Mouse (Mus musculus) bone marrow macrophage, adult 2 months (primary cell): ENCODE results near the gene Gm20388. TPM values are rescaled to one million over a fixed set of nuclear protein-coding genes. Genes with fewer than 3 reads are reported as not detected.
A peak's percentile ranks its signal among the peaks of the same experiment; 100 is the strongest.

Experiments
- H3K27ac ChIP-seq: 2 replicates; pipeline ENCODE4 v1.5.1; 2012; ENCODE audit warnings: low read depth, low read length; ENCODE audit not compliant: insufficient read depth
- H3K4me1 ChIP-seq: 2 replicates; pipeline ENCODE4 v1.6.1; 2012; ENCODE audit warnings: low read length; ENCODE audit not compliant: control insufficient read depth, insufficient read depth
- H3K4me3 ChIP-seq: 2 replicates; pipeline ENCODE4 v1.5.1; 2012; ENCODE audit warnings: mild to moderate bottlenecking, low read length, moderate library complexity; ENCODE audit not compliant: insufficient read depth
- CTCF ChIP-seq: IDR thresholded peaks from 2 replicates; pipeline ENCODE4 v1.5.1; 2012; ENCODE audit warnings: low read depth, mild to moderate bottlenecking, low read length, moderate library complexity
- POLR2A ChIP-seq: IDR thresholded peaks from 2 replicates; pipeline ENCODE4 v1.6.1; 2012; ENCODE audit warnings: mild to moderate bottlenecking, low read depth, low read length, borderline replicate concordance
- polyA plus RNA-seq: library from polyadenylated mRNA; stranded (reverse); fragments of >200 nt; gene quantifications from 2 replicates; pipeline ENCODE4 v1.2.4, GENCODE M21; 2012; ENCODE audit not compliant: missing spikeins, insufficient read depth, insufficient read length

The Gm20388 gene
- polyA plus RNA-seq, 1 experiment, result 32.7 TPM

GRCm38 (mm10) chr8:120492193-120492880 lies 581.7 kb downstream of the Gm20388 start:
- Histone ChIP-seq H3K27ac (no peak overlapping the region), H3K4me1 (peaks cover 26% of the 10 kb centered on the region), H3K4me3 (no peak overlapping the region)
- TF ChIP-seq POLR2A, result no peak
- TF ChIP-seq CTCF, result no peak

- Histone ChIP-seq H3K4me3 (no peak overlapping the region), H3K27ac (no peak overlapping the region), H3K4me1 (peaks cover 26% of the 10 kb centered on the region)
- TF ChIP-seq CTCF, result no peak
- no peak for TF ChIP-seq POLR2A
Measured at GRCm38 (mm10) chr8:120492881-120493220, 582.2 kb downstream of the Gm20388 start.

- no peak for TF ChIP-seq POLR2A
- no peak for TF ChIP-seq CTCF
- H3K4me3 ChIP-seq, result no peak overlapping the region
- no peak overlapping the region for H3K27ac ChIP-seq
- peaks cover 33% of the 10 kb centered on the region for H3K4me1 ChIP-seq
Measured at GRCm38 (mm10) chr8:120493508-120494464, 583.1 kb downstream of the Gm20388 start.

- TF ChIP-seq POLR2A (no peak), CTCF (no peak)
Measured at GRCm38 (mm10) chr8:120494903-120495302, 584.3 kb downstream of the Gm20388 start.

GRCm38 (mm10) chr8:120495461-120495860 lies 584.8 kb downstream of the Gm20388 start:
- Histone ChIP-seq H3K4me3 (no peak overlapping the region), H3K4me1 (peaks cover 37% of the 10 kb centered on the region), H3K27ac (no peak overlapping the region)
- no peak for TF ChIP-seq CTCF
- TF ChIP-seq POLR2A, result no peak

More at GRCm38 (mm10) chr8:120494903-120495302, 584.3 kb downstream of the Gm20388 start:
- Histone ChIP-seq H3K4me1 (peaks cover 38% of the 10 kb centered on the region), H3K27ac (peak overlapping the region; percentile 52), H3K4me3 (peak overlapping the region; percentile 9)

GRCm38 (mm10) chr8:120496478-120496877 lies 585.8 kb downstream of the Gm20388 start:
- no peak overlapping the region for H3K27ac ChIP-seq
- TF ChIP-seq CTCF, result no peak
- no peak for TF ChIP-seq POLR2A
- no peak overlapping the region for H3K4me3 ChIP-seq
- H3K4me1 ChIP-seq, result peaks cover 34% of the 10 kb centered on the region

- Histone ChIP-seq H3K27ac (no peak overlapping the region), H3K4me3 (no peak overlapping the region), H3K4me1 (peaks cover 42% of the 10 kb centered on the region)
- no peak for TF ChIP-seq CTCF
- no peak for TF ChIP-seq POLR2A
Measured at GRCm38 (mm10) chr8:120497503-120497946, 586.9 kb downstream of the Gm20388 start.

- peaks cover 40% of the 10 kb centered on the region for H3K4me1 ChIP-seq
- no peak overlapping the region for H3K4me3 ChIP-seq
- no peak for TF ChIP-seq CTCF
- TF ChIP-seq POLR2A, result no peak
- no peak overlapping the region for H3K27ac ChIP-seq
Measured at GRCm38 (mm10) chr8:120498349-120498831, 587.7 kb downstream of the Gm20388 start.

- Histone ChIP-seq H3K4me3 (no peak overlapping the region), H3K4me1 (peaks cover 38% of the 10 kb centered on the region), H3K27ac (no peak overlapping the region)
- no peak for TF ChIP-seq POLR2A
- TF ChIP-seq CTCF, result no peak
Measured at GRCm38 (mm10) chr8:120498926-120499605, 588.4 kb downstream of the Gm20388 start.

GRCm38 (mm10) chr8:120500701-120501261 lies 590.1 kb downstream of the Gm20388 start:
- no peak overlapping the region for H3K4me3 ChIP-seq
- H3K27ac ChIP-seq, result no peak overlapping the region
- TF ChIP-seq CTCF, result no peak
- TF ChIP-seq POLR2A, result no peak

More at GRCm38 (mm10) chr8:120500701-120501261, 590.1 kb downstream of the Gm20388 start:
- peaks cover 35% of the 10 kb centered on the region for H3K4me1 ChIP-seq
